ENCODE assay signal across 8 mouse cellular contexts in genomic region chr5:124529191-124529651, GRCm38 (mm10). TPM values are rescaled to one million over a fixed set of nuclear protein-coding genes. Genes with fewer than 3 reads are reported as not detected.
DNase-seq lines count a peak whose midpoint lies in the region; ATAC-seq and TF ChIP-seq lines count a peak whose summit lies in the region.

No protein-coding gene starts in this region.

- H3K36me3 ChIP-seq in heart, embryonic 15.5 days, result no peaks in the 10 kb centered on the region
- H3K36me3 ChIP-seq in midbrain, postnatal 0 days (ENCODE audit: insufficient read depth, low read length), result no peaks in the 10 kb centered on the region

- 17% methylated on average over 8 of the region's 8 CpGs for WGBS in heart, embryonic 15.5 days
- WGBS in midbrain, postnatal 0 days, result 56% methylated on average over 8 of the region's 8 CpGs

- H3K4me3 ChIP-seq in layer of hippocampus, adult 2 months, result peak overlapping the region; percentile 69
- H3K4me3 ChIP-seq in heart, embryonic 15.5 days, result peak overlapping the region; percentile 89
- H3K4me3 ChIP-seq in midbrain, postnatal 0 days (ENCODE audit: low read depth, low read length), result no peak overlapping the region

- no peak for DNase-seq in layer of hippocampus, adult 2 months (ENCODE audit: low spot score in 2 of 2)
- DNase-seq in layer of hippocampus, adult 8-10 months (ENCODE audit: low spot score in 2 of 2), result no peak
- DNase-seq in kidney, postnatal 4 days, result peak; percentile 58 to 68
- DNase-seq in midbrain, postnatal 0 days (ENCODE audit: low spot score), result no peak
- DNase-seq in natural killer cell, adult 2 months (ENCODE audit: low spot score in 2 of 2), result no peak
- no peak for DNase-seq in right cerebral cortex, postnatal 4 days

- H3K27me3 ChIP-seq in heart, embryonic 15.5 days, result no peaks in the 10 kb centered on the region
- H3K27me3 ChIP-seq in midbrain, postnatal 0 days (ENCODE audit: insufficient read depth, low read length), result no peaks in the 10 kb centered on the region

- peak overlapping the region; percentile 43; the same call in 1 of the 2 replicates for H3K9ac ChIP-seq in heart, embryonic 15.5 days
- 0 out of 2 replicates have a peak overlapping the region, but pooled peaks have one; percentile 0 for H3K9ac ChIP-seq in midbrain, postnatal 0 days (replicated peaks; ENCODE audit: low read length, poor library complexity, severe bottlenecking)

- no peak for ATAC-seq in heart, embryonic 15.5 days (replicated peaks; ENCODE audit: insufficient number of reproducible peaks, insufficient read depth, low FRiP score, low read depth)
- ATAC-seq in midbrain, postnatal 0 days (ENCODE audit: low FRiP score), result no peak
- no peak for ATAC-seq in CD4-positive, CD25-positive, alpha-beta regulatory T cell, adult 4 months

- H3K4me1 ChIP-seq in heart, embryonic 15.5 days (replicated peaks), result peaks cover 41% of the 10 kb centered on the region
- H3K4me1 ChIP-seq in midbrain, postnatal 0 days (ENCODE audit: insufficient read depth, low read length), result peaks cover 9% of the 10 kb centered on the region

- no peak for TF ChIP-seq CTCF in layer of hippocampus, adult 2 months (conservative IDR thresholded peaks at IDR 0.05)
- no peak for TF ChIP-seq CTCF in midbrain, postnatal 0 days (IDR thresholded peaks at IDR 0.05)

- H3K4me2 ChIP-seq in heart, embryonic 15.5 days, result peak overlapping the region; percentile 89
- peak overlapping the region; percentile 86 for H3K4me2 ChIP-seq in midbrain, postnatal 0 days (ENCODE audit: low read depth, low read length, poor library complexity, severe bottlenecking)

- peak overlapping the region; percentile 96 for H3K27ac ChIP-seq in layer of hippocampus, adult 2 months
- H3K27ac ChIP-seq in heart, embryonic 15.5 days, result peak overlapping the region; percentile 92
- H3K27ac ChIP-seq in midbrain, postnatal 0 days (ENCODE audit: low read depth, low read length), result 0 out of 2 replicates have a peak overlapping the region, but pooled peaks have one; percentile 1

- H3K9me3 ChIP-seq in heart, embryonic 15.5 days (replicated peaks), result no peaks in the 10 kb centered on the region
- H3K9me3 ChIP-seq in midbrain, postnatal 0 days (ENCODE audit: low read length), result no peaks in the 10 kb centered on the region

RNA-seq across cellular contexts. Expression of gene Rilpl1, which starts 2.0 kb away (rescaled TPM):
- total RNA-seq in layer of hippocampus, adult 2 months (2021), result 10 to 100 TPM; 69.1 to 78.2 TPM
- total RNA-seq in layer of hippocampus, adult 8-10 months (2022), result 10 to 100 TPM; 67.1 to 69.2 (median 68.8) TPM
- polyA plus RNA-seq in heart, embryonic 15.5 days (2015; fragmentation: Nextera tagmentation; extraction: Ambion mirVana), result 26.5 and 27.8 TPM in 2 replicates
- 14.8 and 14.9 TPM in 2 replicates for total RNA-seq in midbrain, postnatal 0 days (2014; rRNA removed)
- 11.2 and 11.9 TPM in 2 replicates for polyA plus RNA-seq in midbrain, postnatal 0 days (2015; fragmentation: Nextera tagmentation; extraction: Ambion mirVana)
- 1 to 10 TPM in 1 of 2 experiments, under 1 TPM in 1; 0.62 to 1.1 TPM for polyA plus RNA-seq in CD4-positive, CD25-positive, alpha-beta regulatory T cell, adult 4 months (2017; shearing (Covaris generic))

RNA-seq across cellular contexts. Expression of gene Tmed2, which starts 11.3 kb away (rescaled TPM):
- total RNA-seq in layer of hippocampus, adult 2 months (2021), result 10 to 100 TPM; 97.4 to 99.3 TPM
- 100 to 1,000 TPM; 100 to 117 (median 109) TPM for total RNA-seq in layer of hippocampus, adult 8-10 months (2022)
- polyA plus RNA-seq in heart, embryonic 15.5 days (2015; fragmentation: Nextera tagmentation; extraction: Ambion mirVana), result 409 and 423 TPM in 2 replicates
- 228 and 273 TPM in 2 replicates for total RNA-seq in midbrain, postnatal 0 days (2014; rRNA removed)
- polyA plus RNA-seq in midbrain, postnatal 0 days (2015; fragmentation: Nextera tagmentation; extraction: Ambion mirVana), result 313 and 326 TPM in 2 replicates
- polyA plus RNA-seq in CD4-positive, CD25-positive, alpha-beta regulatory T cell, adult 4 months (2017; shearing (Covaris generic)), result 10 to 100 TPM; 35.7 to 51.2 TPM

RNA-seq across cellular contexts. Expression of gene Ddx55, which starts 23.4 kb away (rescaled TPM):
- total RNA-seq in layer of hippocampus, adult 2 months (2021), result 10 to 100 TPM; 27.4 to 32.6 TPM
- 10 to 100 TPM; 27.5 to 36.8 (median 29.6) TPM for total RNA-seq in layer of hippocampus, adult 8-10 months (2022)
- polyA plus RNA-seq in heart, embryonic 15.5 days (2015; fragmentation: Nextera tagmentation; extraction: Ambion mirVana), result 6.7 and 8.7 TPM in 2 replicates
- total RNA-seq in midbrain, postnatal 0 days (2014; rRNA removed), result 14.9 and 20.5 TPM in 2 replicates
- polyA plus RNA-seq in midbrain, postnatal 0 days (2015; fragmentation: Nextera tagmentation; extraction: Ambion mirVana), result 21.9 and 26.9 TPM in 2 replicates
- 10 to 100 TPM; 17.2 to 22.9 TPM for polyA plus RNA-seq in CD4-positive, CD25-positive, alpha-beta regulatory T cell, adult 4 months (2017; shearing (Covaris generic))

RNA-seq across cellular contexts. Expression of gene Snrnp35, which starts 46.3 kb away (rescaled TPM):
- 10 to 100 TPM; 25.7 to 25.9 TPM for total RNA-seq in layer of hippocampus, adult 2 months (2021)
- total RNA-seq in layer of hippocampus, adult 8-10 months (2022), result 10 to 100 TPM; 25.7 to 31.5 (median 28.6) TPM
- 19.2 and 20.7 TPM in 2 replicates for polyA plus RNA-seq in heart, embryonic 15.5 days (2015; fragmentation: Nextera tagmentation; extraction: Ambion mirVana)
- total RNA-seq in midbrain, postnatal 0 days (2014; rRNA removed), result 5.2 and 10.7 TPM in 2 replicates
- polyA plus RNA-seq in midbrain, postnatal 0 days (2015; fragmentation: Nextera tagmentation; extraction: Ambion mirVana), result 10.1 and 13.0 TPM in 2 replicates
- polyA plus RNA-seq in CD4-positive, CD25-positive, alpha-beta regulatory T cell, adult 4 months (2017; shearing (Covaris generic)), result 10 to 100 TPM in 1 of 2 experiments, 1 to 10 TPM in 1; 4.7 to 14.2 TPM

RNA-seq across cellular contexts. Expression of gene Eif2b1, which starts 49.7 kb away (rescaled TPM):
- total RNA-seq in layer of hippocampus, adult 2 months (2021), result 10 to 100 TPM; 36.7 to 36.8 TPM
- total RNA-seq in layer of hippocampus, adult 8-10 months (2022), result 10 to 100 TPM; 34.2 to 36.9 (median 35.2) TPM
- 51.2 and 53.6 TPM in 2 replicates for polyA plus RNA-seq in heart, embryonic 15.5 days (2015; fragmentation: Nextera tagmentation; extraction: Ambion mirVana)
- 38.4 and 40.2 TPM in 2 replicates for total RNA-seq in midbrain, postnatal 0 days (2014; rRNA removed)
- polyA plus RNA-seq in midbrain, postnatal 0 days (2015; fragmentation: Nextera tagmentation; extraction: Ambion mirVana), result 55.2 and 61.9 TPM in 2 replicates
- polyA plus RNA-seq in CD4-positive, CD25-positive, alpha-beta regulatory T cell, adult 4 months (2017; shearing (Covaris generic)), result 10 to 100 TPM; 45.0 to 45.7 TPM

Comparison
In these comparisons a context has a peak if more than half of its experiments do, and no peak if none do; other contexts are left out.
1. DNase-seq: peak in kidney, postnatal 4 days (2 of 2); none in layer of hippocampus, adult 2 months (0 of 2), layer of hippocampus, adult 8-10 months (0 of 2), midbrain, postnatal 0 days (single experiment), natural killer cell, adult 2 months (0 of 2) and right cerebral cortex, postnatal 4 days (single experiment).
2. H3K27ac ChIP-seq: peak in every context shown above with its lines; median percentile 96 in layer of hippocampus, adult 2 months; 92 in heart, embryonic 15.5 days; 1 in midbrain, postnatal 0 days.